Mouse (Mus musculus) E14TG2a.4 (cell line): ENCODE measurements at regions not wholly inside any gene's neighbourhood (a gene's known extent, or its start where the extent isn't known, plus 50 kb on each side); places are given as distances from the start of the nearest gene placed in this dataset.

Experiments
- H3K27me3 ChIP-seq: 2 replicates; pipeline ENCODE4 v1.6.1; 2014; ENCODE audit warnings: low read length, control low read depth; ENCODE audit not compliant: insufficient read depth
- H3K36me3 ChIP-seq: 2 replicates; pipeline ENCODE4 v1.6.1; 2014; ENCODE audit warnings: low read length, control low read depth; ENCODE audit not compliant: insufficient read depth
- H3K4me1 ChIP-seq: replicated peaks from 2 replicates; pipeline ENCODE4 v1.6.1; 2014; ENCODE audit warnings: low read depth, low read length, control low read depth
- H3K4me3 ChIP-seq: replicated peaks from 2 replicates; pipeline ENCODE4 v1.5.1; 2014; ENCODE audit warnings: mild to moderate bottlenecking, low read length
- H3K9me3 ChIP-seq: 2 replicates; pipeline ENCODE4 v1.6.1; 2014; ENCODE audit warnings: low read length, control low read depth
- CTCF ChIP-seq: conservative IDR thresholded peaks from 2 replicates; pipeline ENCODE4 v1.5.1; 2014; ENCODE audit warnings: low read length
- NANOG ChIP-seq: IDR thresholded peaks from 2 replicates; pipeline ENCODE4 v1.6.1; 2014; ENCODE audit warnings: borderline replicate concordance, low read length, mixed read lengths
- POU5F1 ChIP-seq: IDR thresholded peaks from 2 replicates; pipeline ENCODE4 v1.6.1; 2014; ENCODE audit warnings: low read length, borderline replicate concordance

DNA sequence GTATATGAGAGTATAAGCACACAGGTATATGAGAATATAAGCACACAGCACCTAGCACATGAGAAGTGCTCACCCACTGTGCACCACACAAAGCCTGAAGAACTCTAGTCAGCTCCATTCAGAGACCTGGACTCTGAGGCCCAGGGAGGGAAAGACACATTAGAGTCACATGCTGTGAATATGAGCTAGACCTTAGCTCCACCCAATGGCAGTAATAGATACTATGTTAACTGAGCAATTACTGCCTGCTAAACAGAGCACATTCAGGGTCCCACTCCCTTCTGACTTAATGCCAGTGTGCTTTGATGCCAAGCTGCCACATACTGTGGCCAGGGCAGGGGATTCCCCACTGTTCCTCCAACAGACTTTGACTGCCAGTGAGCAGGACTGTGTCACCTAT, 89.2 kb downstream of the Gm26897 start:
- no peaks in the 10 kb centered on the region for H3K9me3 ChIP-seq
- no peak for TF ChIP-seq NANOG
- TF ChIP-seq CTCF = no peak
- no peak for TF ChIP-seq POU5F1
- H3K4me3 ChIP-seq = no peak overlapping the region
- no peaks in the 10 kb centered on the region for H3K4me1 ChIP-seq
- H3K27me3 ChIP-seq = peaks cover 23% of the 10 kb centered on the region
- no peaks in the 10 kb centered on the region for H3K36me3 ChIP-seq

DNA sequence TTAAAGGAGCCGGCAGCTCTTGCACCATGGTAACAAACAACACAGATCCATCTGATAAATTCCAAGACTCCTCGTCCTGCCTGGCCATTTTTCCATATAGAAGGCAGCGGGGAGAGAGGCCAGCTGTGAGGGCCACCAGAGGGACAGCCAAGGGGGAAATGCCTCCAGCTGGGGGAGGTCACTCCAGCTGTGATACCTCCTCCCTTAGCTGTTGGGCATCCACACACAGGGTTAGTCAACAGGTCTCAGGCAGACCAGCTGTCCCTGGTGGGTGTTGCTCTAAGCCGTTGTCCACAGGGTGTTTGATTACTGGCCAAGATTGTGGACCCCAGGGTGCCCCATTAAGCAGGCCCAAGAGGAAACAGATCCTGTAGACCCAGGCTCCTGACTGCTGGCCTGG, 89.7 kb downstream of the Gm26897 start:
- Histone ChIP-seq H3K4me3 (no peak overlapping the region), H3K9me3 (no peaks in the 10 kb centered on the region), H3K27me3 (peaks cover 23% of the 10 kb centered on the region), H3K36me3 (no peaks in the 10 kb centered on the region), H3K4me1 (no peaks in the 10 kb centered on the region)
- no peak for TF ChIP-seq NANOG
- TF ChIP-seq POU5F1 = no peak
- no peak for TF ChIP-seq CTCF

DNA sequence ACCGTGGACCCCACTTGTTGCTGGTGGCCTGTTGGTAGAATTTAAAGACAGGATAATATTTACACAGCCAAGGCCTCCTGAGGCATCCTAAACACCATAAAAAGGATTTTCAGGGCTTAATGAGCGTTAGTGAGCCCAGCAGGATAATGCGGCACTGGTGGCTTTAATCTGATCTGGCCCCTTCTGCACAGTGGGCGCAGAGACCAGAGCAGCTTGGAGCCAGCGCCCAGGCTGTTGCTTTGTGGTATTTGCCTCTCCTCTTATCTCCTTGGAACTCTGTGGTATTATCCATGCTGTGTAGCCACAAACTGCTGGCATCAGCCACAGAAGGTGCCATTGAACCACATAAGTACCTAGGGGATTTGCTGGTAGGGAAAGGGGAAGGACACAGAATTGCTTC, 90.1 kb downstream of the Gm26897 start:
- Histone ChIP-seq H3K4me3 (no peak overlapping the region), H3K4me1 (no peaks in the 10 kb centered on the region), H3K27me3 (peaks cover 25% of the 10 kb centered on the region), H3K36me3 (no peaks in the 10 kb centered on the region), H3K9me3 (no peaks in the 10 kb centered on the region)
- no peak for TF ChIP-seq CTCF
- TF ChIP-seq POU5F1 = no peak

DNA sequence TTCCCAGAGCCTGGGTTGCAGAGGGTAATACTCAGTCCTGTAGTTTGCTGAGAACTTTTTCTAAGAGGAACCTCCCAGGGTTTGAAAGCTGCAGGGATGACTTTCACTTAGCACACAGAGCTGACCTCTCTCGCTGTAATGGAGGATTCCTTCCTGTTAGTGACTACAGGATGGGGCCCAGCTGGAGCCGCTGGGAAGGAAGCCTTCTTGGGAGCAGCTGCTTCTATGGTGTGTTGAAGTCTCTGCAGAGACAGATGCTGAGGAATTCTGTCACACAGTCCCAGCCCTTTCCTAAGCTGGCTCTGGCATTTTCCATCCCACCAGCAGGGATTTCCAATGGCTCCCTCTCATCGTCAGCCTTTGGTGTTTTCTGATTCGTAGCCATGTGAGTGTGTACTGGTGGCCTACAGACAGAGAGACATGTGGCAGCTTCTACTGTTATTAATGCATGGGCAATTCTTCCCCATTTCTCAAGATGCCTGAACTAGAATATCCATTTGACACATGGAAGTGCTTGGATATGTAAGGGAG, 90.9 kb downstream of the Gm26897 start:
- no peak for TF ChIP-seq NANOG
- TF ChIP-seq CTCF = no peak
- no peak for TF ChIP-seq POU5F1

DNA sequence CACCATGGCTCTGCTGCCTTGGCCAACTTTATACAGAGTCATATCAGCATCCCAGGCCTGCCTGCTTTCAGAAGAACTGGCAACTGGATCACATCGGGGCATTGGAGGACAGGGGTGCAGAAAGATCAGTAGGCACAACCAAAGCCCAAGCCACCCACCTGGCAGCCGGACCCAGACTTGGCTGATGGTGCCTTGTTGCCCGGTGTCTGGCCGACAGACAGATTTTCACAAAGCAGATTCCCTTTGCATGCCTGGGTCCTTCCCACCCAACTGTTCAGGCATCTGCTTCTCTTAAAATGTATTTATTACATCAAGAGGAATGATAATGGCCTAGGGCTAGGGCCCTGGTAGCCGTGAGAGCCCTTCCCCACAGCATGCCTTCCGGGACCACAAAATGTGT, 96.2 kb downstream of the Gm26897 start:
- Histone ChIP-seq H3K4me3 (no peak overlapping the region), H3K36me3 (no peaks in the 10 kb centered on the region), H3K27me3 (peaks cover 16% of the 10 kb centered on the region), H3K4me1 (peaks cover 2% of the 10 kb centered on the region), H3K9me3 (no peaks in the 10 kb centered on the region)
- TF ChIP-seq NANOG (no peak), POU5F1 (no peak), CTCF (no peak)

More for the DNA sequence above, 90.9 kb downstream of the Gm26897 start:
- peaks cover 23% of the 10 kb centered on the region for H3K27me3 ChIP-seq
- H3K9me3 ChIP-seq = no peaks in the 10 kb centered on the region
- H3K4me3 ChIP-seq = no peak overlapping the region
- H3K4me1 ChIP-seq = no peaks in the 10 kb centered on the region
- H3K36me3 ChIP-seq = no peaks in the 10 kb centered on the region

DNA sequence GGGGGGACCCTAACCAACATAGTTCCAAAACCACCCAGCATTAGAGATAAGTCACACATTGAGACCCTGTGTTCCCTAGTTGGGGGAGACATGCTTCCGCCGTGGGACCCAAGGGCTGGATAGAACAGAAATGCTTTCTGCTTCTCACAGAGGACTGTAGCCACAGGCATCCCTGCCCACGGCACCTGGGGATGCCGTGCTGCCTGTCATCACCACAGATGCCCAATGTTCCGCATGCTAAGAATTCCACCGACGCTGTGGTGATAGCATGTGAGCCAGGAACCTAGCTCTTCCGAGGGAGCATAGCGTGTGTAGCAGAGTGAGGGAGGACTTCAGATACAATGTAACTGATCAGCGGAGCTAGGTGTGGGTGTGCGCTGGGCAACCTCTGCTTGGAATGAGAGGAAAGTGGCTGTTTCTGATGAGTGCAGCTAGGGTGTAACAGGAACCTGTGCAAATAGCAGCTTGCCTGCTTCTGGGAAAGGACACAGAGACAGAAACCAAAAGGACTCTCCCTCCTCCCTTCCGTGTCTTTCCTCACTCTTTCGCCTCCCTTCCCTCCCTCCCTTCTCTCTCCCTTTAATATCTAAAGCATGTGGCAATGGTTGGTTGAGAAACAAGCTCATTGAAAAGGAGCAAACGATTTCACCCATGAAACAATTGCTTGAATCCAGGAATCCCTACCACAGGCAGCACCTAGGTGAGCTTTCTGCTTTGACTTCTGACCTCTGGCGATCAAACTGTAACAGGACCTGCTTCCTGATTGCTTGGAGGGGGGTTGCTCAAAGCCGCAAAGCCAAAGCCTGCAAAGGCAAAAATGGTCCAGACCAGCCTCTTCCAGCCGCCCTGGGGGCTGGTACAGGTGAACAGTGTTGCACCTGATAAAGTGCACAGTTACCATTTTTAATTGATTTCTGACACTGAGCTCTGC, 102.3 kb downstream of the Gm26897 start:
- H3K36me3 ChIP-seq = no peaks in the 10 kb centered on the region
- H3K27me3 ChIP-seq = peaks cover 48% of the 10 kb centered on the region
- H3K9me3 ChIP-seq = no peaks in the 10 kb centered on the region
- TF ChIP-seq POU5F1 = no peak
- TF ChIP-seq CTCF = no peak
- peak overlapping the region; percentile 61 for H3K4me3 ChIP-seq
- H3K4me1 ChIP-seq = peaks cover 42% of the 10 kb centered on the region

DNA sequence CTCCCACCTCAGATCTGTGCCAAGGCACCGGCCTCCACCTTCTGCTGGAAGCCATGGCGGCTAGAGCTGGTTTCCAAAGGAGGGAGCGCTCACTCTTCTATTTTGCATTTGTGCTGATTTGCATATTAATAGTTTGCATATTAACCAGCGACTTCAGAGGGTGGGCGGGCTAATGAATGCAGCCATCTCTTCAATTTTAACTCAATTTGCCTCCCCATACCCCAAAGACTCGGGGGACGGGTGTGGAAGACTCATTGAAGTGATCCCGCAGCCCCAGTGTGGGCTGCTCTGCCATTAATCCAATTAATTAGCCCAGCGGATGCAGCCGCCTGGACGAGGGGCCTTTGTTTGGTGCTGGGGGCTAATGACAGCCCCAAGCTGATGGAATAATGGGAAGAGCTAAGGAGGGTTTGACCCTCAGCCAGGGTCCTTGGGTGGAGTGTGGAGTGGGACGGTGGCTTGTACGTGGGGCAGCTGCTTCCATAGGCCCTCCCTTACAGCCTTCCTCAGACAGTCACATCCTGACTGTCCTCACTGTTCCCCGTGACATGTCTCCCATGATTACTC, 103.0 kb downstream of the Gm26897 start:
- Histone ChIP-seq H3K4me3 (peak overlapping the region; percentile 61), H3K27me3 (peaks cover 48% of the 10 kb centered on the region), H3K36me3 (no peaks in the 10 kb centered on the region), H3K9me3 (no peaks in the 10 kb centered on the region), H3K4me1 (peaks cover 42% of the 10 kb centered on the region)
- TF ChIP-seq CTCF = no peak
- no peak for TF ChIP-seq POU5F1
- TF ChIP-seq NANOG = no peak

DNA sequence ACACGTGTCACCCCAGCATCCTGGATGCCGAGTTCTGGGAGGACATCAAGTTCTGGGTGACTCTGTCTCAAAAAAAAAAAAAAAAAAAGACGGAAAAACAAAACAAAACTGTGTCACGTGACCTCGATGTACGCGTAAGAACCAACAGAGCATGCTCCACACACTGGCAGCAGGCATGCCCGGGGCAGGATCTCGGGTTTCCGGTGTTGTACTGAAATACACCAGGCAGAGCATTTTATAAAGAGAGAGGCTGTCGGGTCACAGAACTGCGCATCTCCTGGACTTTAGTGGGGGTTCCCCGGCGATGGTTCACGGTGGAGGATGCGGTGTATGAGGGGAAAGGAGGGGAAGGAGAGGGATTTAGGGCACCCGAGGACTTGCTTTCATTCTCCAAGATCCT, 108.7 kb downstream of the Gm26897 start:
- peaks cover 36% of the 10 kb centered on the region for H3K27me3 ChIP-seq
- peaks cover 32% of the 10 kb centered on the region for H3K4me1 ChIP-seq
- H3K4me3 ChIP-seq = no peak overlapping the region
- H3K9me3 ChIP-seq = no peaks in the 10 kb centered on the region
- H3K36me3 ChIP-seq = no peaks in the 10 kb centered on the region
- TF ChIP-seq NANOG (no peak), POU5F1 (no peak), CTCF (no peak)
